Mouse (Mus musculus) hindbrain, embryonic 10.5 days (tissue): Measurements from ENCODE around the gene Pdk1. TPM values are rescaled to one million over a fixed set of nuclear protein-coding genes. Genes with fewer than 3 reads are reported as not detected.

Experiments used
- polyA plus RNA-seq: library from polyadenylated mRNA; unstranded; fragments of >200 nt; fragmentation: Nextera tagmentation; extraction: Ambion mirVana; gene quantifications from 2 replicates; pipeline ENCODE4 v1.2.1, GENCODE M21; 2016

The Pdk1 gene
- polyA plus RNA-seq, 1 experiment from 2014 or later = 34.5 TPM

Other genes with a start within 250 kb of the Pdk1 start
- 19.5 and 28.0 TPM in 2 replicates for gene Itga6, start 127.6 kb upstream of the Pdk1 start, polyA plus RNA-seq
- 2.9 and 3.3 TPM in 2 replicates for gene Rapgef4, start 108.0 kb downstream of the Pdk1 start, polyA plus RNA-seq